Mouse (Mus musculus) cerebellum, postnatal 25 days (tissue): Measurements from ENCODE around the gene Olfr1255.

ENCODE experiments used
- DNase-seq, 2 experiments: peaks; one replicate each; pipeline ENCODE4 v3.0.0; 2021; ENCODE audit warnings: mixed read lengths in 2 of 2

Olfr1255 gene

GRCm38 (mm10) chr2:89811751-89812150, at the start of gene Olfr1255:
Gene Olfr1255 (plus strand): TSS chr2:89812051.
- DNase-seq: no peak

GRCm38 (mm10) chr2:89793519-89793918, 18.3 kb upstream of the Olfr1255 start, which contains the start of gene Olfr1254:
Gene Olfr1254 (minus strand): TSS chr2:89793619.
- DNase-seq: no peak

- DNase-seq: no peak
These were observed 12.3 kb upstream of the Olfr1255 start for GRCm38 (mm10) chr2:89799583-89799982.

- DNase-seq: no peak
These were observed 1.1 kb upstream of the Olfr1255 start for GRCm38 (mm10) chr2:89810751-89811150.

- peak in 1 of 2 experiments; percentile 10 for DNase-seq
These were observed 8.4 kb downstream of the Olfr1255 start for GRCm38 (mm10) chr2:89820216-89820615.

- no peak for DNase-seq
These were observed 29.6 kb downstream of the Olfr1255 start, which contains the start of gene Olfr1256 for GRCm38 (mm10) chr2:89841455-89841854. Gene Olfr1256 (minus strand): TSS chr2:89841555.

- DNase-seq: no peak
These were observed 36.3 kb downstream of the Olfr1255 start, which contains the start of gene Olfr48 for GRCm38 (mm10) chr2:89848105-89848504. Gene Olfr48 (minus strand): TSS chr2:89848205.

GRCm38 (mm10) chr2:89849230-89849629, 37.4 kb downstream of the Olfr1255 start:
- DNase-seq: no peak
